Comparison of ENCODE assay signal across 8 mouse cellular contexts in the genomic region with DNA sequence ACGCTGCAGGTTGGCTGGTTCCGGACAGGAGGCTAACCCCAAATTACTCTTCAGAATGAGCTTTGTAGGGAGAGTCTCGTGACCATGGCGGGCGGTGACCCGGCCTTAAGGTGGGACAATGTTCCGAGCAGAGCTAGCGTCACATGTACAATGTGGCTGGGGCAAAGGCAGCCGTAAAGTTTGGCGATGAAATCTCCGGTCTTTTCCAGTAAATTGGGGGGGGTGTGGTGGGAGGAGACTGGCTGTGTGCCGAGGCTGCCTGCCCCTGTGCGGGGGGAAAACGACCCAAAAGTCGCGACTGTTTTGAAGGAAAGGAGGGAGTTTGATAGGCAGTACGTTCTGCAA. TPM values are rescaled to one million over a fixed set of nuclear protein-coding genes. Genes with fewer than 3 reads are reported as not detected.
DNase-seq lines count a peak whose midpoint lies in the region; ATAC-seq and TF ChIP-seq lines count a peak whose summit lies in the region.

No protein-coding gene starts in this region.

- H3K9ac ChIP-seq in hindbrain, postnatal 0 days (replicated peaks; ENCODE audit: low read length): peak overlapping the region; percentile 73
- H3K9ac ChIP-seq in midbrain, postnatal 0 days (replicated peaks; ENCODE audit: low read length, poor library complexity, severe bottlenecking): peak overlapping the region; percentile 65

- no peak for DNase-seq in left cerebral cortex, adult 2 months (ENCODE audit: extremely low spot score in 1 of 2, low spot score in 2 of 2)
- DNase-seq in left cerebral cortex, adult 9 months (ENCODE audit: low spot score in 2 of 2): no peak
- no peak for DNase-seq in hindbrain, postnatal 0 days (ENCODE audit: low spot score)
- DNase-seq in midbrain, postnatal 0 days (ENCODE audit: low spot score): peak; percentile 8
- no peak for DNase-seq in ovary, postnatal 36 days (ENCODE audit: low spot score)
- DNase-seq in spleen, postnatal 10 days (ENCODE audit: low spot score in 2 of 2): no peak
- no peak for DNase-seq in retina, embryonic 14.5 days (ENCODE audit: low spot score)

- H3K36me3 ChIP-seq in hindbrain, postnatal 0 days (ENCODE audit: insufficient read depth, low read length): peaks cover 9% of the 10 kb centered on the region; the same call in 1 of the 2 replicates
- peaks cover 9% of the 10 kb centered on the region for H3K36me3 ChIP-seq in midbrain, postnatal 0 days (ENCODE audit: insufficient read depth, low read length)

- peak overlapping the region; percentile 72 for H3K27ac ChIP-seq in left cerebral cortex, adult 2 months
- H3K27ac ChIP-seq in cortical plate, adult 2 months (ENCODE audit: insufficient read depth, low read length): no peak overlapping the region
- peak overlapping the region; percentile 82 for H3K27ac ChIP-seq in hindbrain, postnatal 0 days
- peak overlapping the region; percentile 80 for H3K27ac ChIP-seq in midbrain, postnatal 0 days (ENCODE audit: low read depth, low read length)

- TF ChIP-seq CTCF in left cerebral cortex, adult 2 months (IDR thresholded peaks at IDR 0.05): no peak
- no peak for TF ChIP-seq CTCF in cortical plate, adult 2 months (IDR thresholded peaks at IDR 0.05; ENCODE audit: extremely low read depth, insufficient read depth, low read length)
- no peak for TF ChIP-seq CTCF in hindbrain, postnatal 0 days (IDR thresholded peaks at IDR 0.05; ENCODE audit: low read depth)
- TF ChIP-seq CTCF in midbrain, postnatal 0 days (IDR thresholded peaks at IDR 0.05): no peak

- no peaks in the 10 kb centered on the region for H3K27me3 ChIP-seq in hindbrain, postnatal 0 days (ENCODE audit: insufficient read depth, low read length)
- H3K27me3 ChIP-seq in midbrain, postnatal 0 days (ENCODE audit: insufficient read depth, low read length): no peaks in the 10 kb centered on the region

- H3K4me2 ChIP-seq in hindbrain, postnatal 0 days (ENCODE audit: low read depth, low read length): peak overlapping the region; percentile 80
- H3K4me2 ChIP-seq in midbrain, postnatal 0 days (ENCODE audit: low read depth, low read length, poor library complexity, severe bottlenecking): peak overlapping the region; percentile 88

- under 1% methylated on average over 17 of the region's 17 CpGs for WGBS in hindbrain, postnatal 0 days
- under 1% methylated on average over 17 of the region's 17 CpGs for WGBS in midbrain, postnatal 0 days

- H3K4me3 ChIP-seq in left cerebral cortex, adult 2 months: peak overlapping the region; percentile 62
- peak overlapping the region; percentile 75 for H3K4me3 ChIP-seq in cortical plate, adult 2 months (ENCODE audit: insufficient read depth, low read length)
- H3K4me3 ChIP-seq in hindbrain, postnatal 0 days (ENCODE audit: low read length): peak overlapping the region; percentile 83
- H3K4me3 ChIP-seq in midbrain, postnatal 0 days (ENCODE audit: low read depth, low read length): peak overlapping the region; percentile 78

- ATAC-seq in hindbrain, postnatal 0 days: no peak; the same call in 1 of the 2 replicates
- ATAC-seq in midbrain, postnatal 0 days (ENCODE audit: low FRiP score): peak; percentile 27

- intact Hi-C loops in left cerebral cortex, adult 2 months (cut with DNase I): loop anchor here (1.0 to 2.0 kb wide), 2 partner anchors 115 to 172 kb away; no protein-coding TSS in a partner anchor

- no peak for TF ChIP-seq POLR2A in cortical plate, adult 2 months (IDR thresholded peaks at IDR 0.05; ENCODE audit: extremely low read depth, insufficient read depth, low read length)

- H3K9me3 ChIP-seq in hindbrain, postnatal 0 days (ENCODE audit: low read length): no peaks in the 10 kb centered on the region
- H3K9me3 ChIP-seq in midbrain, postnatal 0 days (ENCODE audit: low read length): no peaks in the 10 kb centered on the region

- H3K4me1 ChIP-seq in cortical plate, adult 2 months (ENCODE audit: control insufficient read depth, insufficient read depth, low read length): no peaks in the 10 kb centered on the region
- no peaks in the 10 kb centered on the region for H3K4me1 ChIP-seq in hindbrain, postnatal 0 days (ENCODE audit: insufficient read depth, low read length)
- peaks cover 3% of the 10 kb centered on the region; the same call in 1 of the 2 replicates for H3K4me1 ChIP-seq in midbrain, postnatal 0 days (ENCODE audit: insufficient read depth, low read length)

RNA-seq across cellular contexts. Expression of gene Ngdn, which starts 0.5 kb away (rescaled TPM):
- total RNA-seq in left cerebral cortex, adult 2 months (2021): 10 to 100 TPM; 26.7 to 30.7 TPM
- 35.3 and 38.6 TPM in 2 replicates for polyA plus RNA-seq in cortical plate, adult 2 months (2012; rRNA removed)
- total RNA-seq in hindbrain, postnatal 0 days (2014; rRNA removed): 16.6 and 25.4 TPM in 2 replicates
- polyA plus RNA-seq in hindbrain, postnatal 0 days (2015; fragmentation: Nextera tagmentation; extraction: Ambion mirVana): 53.2 and 55.2 TPM in 2 replicates
- total RNA-seq in midbrain, postnatal 0 days (2014; rRNA removed): 20.9 and 29.6 TPM in 2 replicates
- polyA plus RNA-seq in midbrain, postnatal 0 days (2015; fragmentation: Nextera tagmentation; extraction: Ambion mirVana): 44.3 and 48.1 TPM in 2 replicates

RNA-seq across cellular contexts. Expression of gene Myh7, which starts 21.3 kb away (rescaled TPM):
- 10 to 100 TPM; 22.1 to 24.2 TPM for total RNA-seq in left cerebral cortex, adult 2 months (2021)
- 29.0 and 34.8 TPM in 2 replicates for polyA plus RNA-seq in cortical plate, adult 2 months (2012; rRNA removed)
- 1.3 and 2.0 TPM in 2 replicates for total RNA-seq in hindbrain, postnatal 0 days (2014; rRNA removed)
- polyA plus RNA-seq in hindbrain, postnatal 0 days (2015; fragmentation: Nextera tagmentation; extraction: Ambion mirVana): 6.5 and 8.6 TPM in 2 replicates
- 1.8 and 3.2 TPM in 2 replicates for total RNA-seq in midbrain, postnatal 0 days (2014; rRNA removed)
- polyA plus RNA-seq in midbrain, postnatal 0 days (2015; fragmentation: Nextera tagmentation; extraction: Ambion mirVana): 9.6 and 10.3 TPM in 2 replicates

RNA-seq across cellular contexts. Expression of gene Gm17428, which starts 39.0 kb away (rescaled TPM):
- total RNA-seq in left cerebral cortex, adult 2 months (2021): not detected
- not detected in 2 replicates for polyA plus RNA-seq in cortical plate, adult 2 months (2012; rRNA removed)
- not detected in 2 replicates for total RNA-seq in hindbrain, postnatal 0 days (2014; rRNA removed)
- not detected in 2 replicates for polyA plus RNA-seq in hindbrain, postnatal 0 days (2015; fragmentation: Nextera tagmentation; extraction: Ambion mirVana)
- total RNA-seq in midbrain, postnatal 0 days (2014; rRNA removed): not detected in 2 replicates
- polyA plus RNA-seq in midbrain, postnatal 0 days (2015; fragmentation: Nextera tagmentation; extraction: Ambion mirVana): not detected in 2 replicates

RNA-seq across cellular contexts. Expression of gene Myh6, which starts 49.0 kb away (rescaled TPM):
- total RNA-seq in left cerebral cortex, adult 2 months (2021): 10 to 100 TPM in 1 of 2 experiments, 1 to 10 TPM in 1; 6.0 to 10.9 TPM
- 0.17 TPM in 1 of 2 replicates, not detected in the other for polyA plus RNA-seq in cortical plate, adult 2 months (2012; rRNA removed)
- total RNA-seq in hindbrain, postnatal 0 days (2014; rRNA removed): 0.21 and 0.32 TPM in 2 replicates
- 1.1 and 1.4 TPM in 2 replicates for polyA plus RNA-seq in hindbrain, postnatal 0 days (2015; fragmentation: Nextera tagmentation; extraction: Ambion mirVana)
- total RNA-seq in midbrain, postnatal 0 days (2014; rRNA removed): 0.24 and 0.33 TPM in 2 replicates
- 2.1 and 2.5 TPM in 2 replicates for polyA plus RNA-seq in midbrain, postnatal 0 days (2015; fragmentation: Nextera tagmentation; extraction: Ambion mirVana)
